Mouse (Mus musculus): ENCODE measurements around the gene Otud3. TPM values are rescaled to one million over a fixed set of nuclear protein-coding genes. Genes with fewer than 3 reads are reported as not detected.

Gene Otud3
- polyA plus RNA-seq, 1 experiment from 2014 or later, result 4.7 TPM

- 13% methylated on average over 7 of the region's 7 CpGs for WGBS
- peak; percentile 87 for DNase-seq (ENCODE audit: low spot score)
- no peak for ATAC-seq (replicated peaks; ENCODE audit: low FRiP score, low TSS enrichment, low read depth)
Measured at GRCm38 (mm10) chr4:138866413-138866812, 47.3 kb downstream of the Otud3 start.

GRCm38 (mm10) chr4:138865991-138866390 is 47.8 kb downstream of the Otud3 start:
- Histone ChIP-seq H3K9ac (ENCODE audit: low read length) (no peak overlapping the region), H3K4me2 (ENCODE audit: low read length) (no peak overlapping the region), H3K4me3 (ENCODE audit: low read depth, low read length) (no peak overlapping the region), H3K36me3 (ENCODE audit: control insufficient read depth, insufficient read depth, low read length) (no peaks in the 10 kb centered on the region), H3K9me3 (ENCODE audit: control insufficient read depth, low read length) (no peaks in the 10 kb centered on the region), H3K27me3 (replicated peaks; ENCODE audit: control insufficient read depth, insufficient read depth, low read length) (no peaks in the 10 kb centered on the region), H3K27ac (ENCODE audit: low read depth) (no peak overlapping the region), H3K4me1 (replicated peaks; ENCODE audit: control insufficient read depth, insufficient read depth, low read length) (no peaks in the 10 kb centered on the region)
- ATAC-seq (replicated peaks; ENCODE audit: low FRiP score, low TSS enrichment, low read depth), result no peak
- no peak for DNase-seq (ENCODE audit: low spot score)
- WGBS, result 67% methylated on average over 6 of the region's 6 CpGs

More at GRCm38 (mm10) chr4:138866413-138866812, 47.3 kb downstream of the Otud3 start:
- Histone ChIP-seq H3K27me3 (replicated peaks; ENCODE audit: control insufficient read depth, insufficient read depth, low read length) (no peaks in the 10 kb centered on the region), H3K9ac (ENCODE audit: low read length) (no peak overlapping the region), H3K4me2 (ENCODE audit: low read length) (no peak overlapping the region), H3K4me1 (replicated peaks; ENCODE audit: control insufficient read depth, insufficient read depth, low read length) (no peaks in the 10 kb centered on the region), H3K9me3 (ENCODE audit: control insufficient read depth, low read length) (no peaks in the 10 kb centered on the region), H3K4me3 (ENCODE audit: low read depth, low read length) (no peak overlapping the region), H3K27ac (ENCODE audit: low read depth) (no peak overlapping the region), H3K36me3 (ENCODE audit: control insufficient read depth, insufficient read depth, low read length) (no peaks in the 10 kb centered on the region)

- no peaks in the 10 kb centered on the region for H3K36me3 ChIP-seq (ENCODE audit: control insufficient read depth, insufficient read depth, low read length)
- no peak overlapping the region for H3K4me3 ChIP-seq (ENCODE audit: low read depth, low read length)
- ATAC-seq (replicated peaks; ENCODE audit: low FRiP score, low TSS enrichment, low read depth) (no peak), DNase-seq (ENCODE audit: low spot score) (no peak)
- no peak overlapping the region for H3K9ac ChIP-seq (ENCODE audit: low read length)
- no peaks in the 10 kb centered on the region for H3K27me3 ChIP-seq (replicated peaks; ENCODE audit: control insufficient read depth, insufficient read depth, low read length)
- H3K4me2 ChIP-seq (ENCODE audit: low read length), result no peak overlapping the region
- H3K4me1 ChIP-seq (replicated peaks; ENCODE audit: control insufficient read depth, insufficient read depth, low read length), result peaks cover 2% of the 10 kb centered on the region; the same call in 1 of the 2 replicates
- H3K9me3 ChIP-seq (ENCODE audit: control insufficient read depth, low read length), result no peaks in the 10 kb centered on the region
- no peak overlapping the region for H3K27ac ChIP-seq (ENCODE audit: low read depth)
- WGBS, result 35% methylated on average over 5 of the region's 5 CpGs
Measured at GRCm38 (mm10) chr4:138865092-138865491, 48.7 kb downstream of the Otud3 start.

GRCm38 (mm10) chr4:138863344-138863998 is 50.3 kb downstream of the Otud3 start, which contains the start of gene Pla2g5:
TSS of gene Pla2g5 (minus strand) at chr4:138863482.
- WGBS, result 70% methylated on average over 10 of the region's 10 CpGs
- no peak within 1 kb of the TSS for H3K4me2 ChIP-seq (ENCODE audit: low read length)
- no peak within 1 kb of the TSS for H3K9ac ChIP-seq (ENCODE audit: low read length)
- peaks cover 7% of the 10 kb centered on the region; the same call in 1 of the 2 replicates for H3K4me1 ChIP-seq (replicated peaks; ENCODE audit: control insufficient read depth, insufficient read depth, low read length)
- no peak within 1 kb of the TSS for H3K27ac ChIP-seq (ENCODE audit: low read depth)
- H3K27me3 ChIP-seq (replicated peaks; ENCODE audit: control insufficient read depth, insufficient read depth, low read length), result no peaks in the 10 kb centered on the region
- H3K36me3 ChIP-seq (ENCODE audit: control insufficient read depth, insufficient read depth, low read length), result no peaks in the 10 kb centered on the region
- no peaks in the 10 kb centered on the region for H3K9me3 ChIP-seq (ENCODE audit: control insufficient read depth, low read length)
- no peak for DNase-seq (ENCODE audit: low spot score)
- no peak for ATAC-seq (replicated peaks; ENCODE audit: low FRiP score, low TSS enrichment, low read depth)
- no peak within 1 kb of the TSS for H3K4me3 ChIP-seq (ENCODE audit: low read depth, low read length)

- ATAC-seq (replicated peaks; ENCODE audit: low FRiP score, low TSS enrichment, low read depth) (peak; percentile 59; the same call in 1 of the 2 replicates), DNase-seq (ENCODE audit: low spot score) (peak; percentile 96)
- 3% methylated on average over 13 of the region's 13 CpGs for WGBS
- Histone ChIP-seq H3K27me3 (replicated peaks; ENCODE audit: control insufficient read depth, insufficient read depth, low read length) (no peaks in the 10 kb centered on the region), H3K4me1 (replicated peaks; ENCODE audit: control insufficient read depth, insufficient read depth, low read length) (peaks cover 7% of the 10 kb centered on the region; the same call in 1 of the 2 replicates), H3K4me2 (ENCODE audit: low read length) (peak overlapping the region; percentile 39), H3K4me3 (ENCODE audit: low read depth, low read length) (0 out of 2 replicates have a peak overlapping the region, but pooled peaks have one; percentile 12), H3K36me3 (ENCODE audit: control insufficient read depth, insufficient read depth, low read length) (no peaks in the 10 kb centered on the region), H3K27ac (ENCODE audit: low read depth) (no peak overlapping the region), H3K9me3 (ENCODE audit: control insufficient read depth, low read length) (no peaks in the 10 kb centered on the region), H3K9ac (ENCODE audit: low read length) (no peak overlapping the region)
Measured at GRCm38 (mm10) chr4:138859728-138860127, 54.0 kb downstream of the Otud3 start.

- Histone ChIP-seq H3K27me3 (replicated peaks; ENCODE audit: control insufficient read depth, insufficient read depth, low read length) (no peaks in the 10 kb centered on the region), H3K9me3 (ENCODE audit: control insufficient read depth, low read length) (no peaks in the 10 kb centered on the region), H3K36me3 (ENCODE audit: control insufficient read depth, insufficient read depth, low read length) (no peaks in the 10 kb centered on the region), H3K4me1 (replicated peaks; ENCODE audit: control insufficient read depth, insufficient read depth, low read length) (peaks cover 7% of the 10 kb centered on the region; the same call in 1 of the 2 replicates), H3K4me3 (ENCODE audit: low read depth, low read length) (0 out of 2 replicates have a peak overlapping the region, but pooled peaks have one; percentile 12), H3K27ac (ENCODE audit: low read depth) (no peak overlapping the region), H3K4me2 (ENCODE audit: low read length) (peak overlapping the region; percentile 39), H3K9ac (ENCODE audit: low read length) (no peak overlapping the region)
- DNase-seq (ENCODE audit: low spot score) (peak; percentile 65), ATAC-seq (replicated peaks; ENCODE audit: low FRiP score, low TSS enrichment, low read depth) (no peak)
- 25% methylated on average over 9 of the region's 9 CpGs for WGBS
Measured at GRCm38 (mm10) chr4:138859245-138859644, 54.5 kb downstream of the Otud3 start.

GRCm38 (mm10) chr4:138858446-138858845 is 55.3 kb downstream of the Otud3 start:
- WGBS, result 83% methylated on average over 15 of the region's 15 CpGs

GRCm38 (mm10) chr4:138857576-138857975 is 56.2 kb downstream of the Otud3 start:
- ATAC-seq (replicated peaks; ENCODE audit: low FRiP score, low TSS enrichment, low read depth) (no peak), DNase-seq (ENCODE audit: low spot score) (peak; percentile 47)
- no peaks in the 10 kb centered on the region for H3K9me3 ChIP-seq (ENCODE audit: control insufficient read depth, low read length)

More at GRCm38 (mm10) chr4:138858446-138858845, 55.3 kb downstream of the Otud3 start:
- Histone ChIP-seq H3K27ac (ENCODE audit: low read depth) (no peak overlapping the region), H3K9me3 (ENCODE audit: control insufficient read depth, low read length) (no peaks in the 10 kb centered on the region), H3K4me2 (ENCODE audit: low read length) (no peak overlapping the region), H3K4me1 (replicated peaks; ENCODE audit: control insufficient read depth, insufficient read depth, low read length) (peaks cover 7% of the 10 kb centered on the region; the same call in 1 of the 2 replicates), H3K27me3 (replicated peaks; ENCODE audit: control insufficient read depth, insufficient read depth, low read length) (no peaks in the 10 kb centered on the region), H3K9ac (ENCODE audit: low read length) (no peak overlapping the region), H3K4me3 (ENCODE audit: low read depth, low read length) (no peak overlapping the region), H3K36me3 (ENCODE audit: control insufficient read depth, insufficient read depth, low read length) (no peaks in the 10 kb centered on the region)
- DNase-seq (ENCODE audit: low spot score) (peak; percentile 42), ATAC-seq (replicated peaks; ENCODE audit: low FRiP score, low TSS enrichment, low read depth) (no peak)

More at GRCm38 (mm10) chr4:138857576-138857975, 56.2 kb downstream of the Otud3 start:
- Histone ChIP-seq H3K27me3 (replicated peaks; ENCODE audit: control insufficient read depth, insufficient read depth, low read length) (no peaks in the 10 kb centered on the region), H3K4me3 (ENCODE audit: low read depth, low read length) (no peak overlapping the region), H3K4me1 (replicated peaks; ENCODE audit: control insufficient read depth, insufficient read depth, low read length) (peaks cover 7% of the 10 kb centered on the region; the same call in 1 of the 2 replicates), H3K27ac (ENCODE audit: low read depth) (no peak overlapping the region), H3K36me3 (ENCODE audit: control insufficient read depth, insufficient read depth, low read length) (no peaks in the 10 kb centered on the region), H3K9ac (ENCODE audit: low read length) (no peak overlapping the region), H3K4me2 (ENCODE audit: low read length) (no peak overlapping the region)
- 89% methylated on average over 10 of the region's 10 CpGs for WGBS
